10 mouse cellular contexts compared by ENCODE assay signal in the genomic region with DNA sequence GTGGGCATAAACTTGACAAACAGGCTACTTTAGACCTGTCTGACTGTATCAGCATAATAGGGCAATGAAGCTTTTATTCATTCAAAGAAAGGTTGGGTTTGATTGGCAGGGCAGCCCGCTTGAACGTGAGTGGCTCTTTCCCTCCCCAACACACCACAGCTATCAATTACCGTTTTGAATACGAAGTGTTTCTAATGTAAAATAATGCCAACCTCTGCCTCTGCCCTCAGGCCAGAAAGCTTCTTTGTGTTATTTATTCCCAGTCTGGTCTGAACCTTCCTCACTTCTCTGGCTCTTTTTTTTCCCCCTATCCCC.
DNase-seq lines count a peak whose midpoint lies in the region; ATAC-seq lines count a peak whose summit lies in the region.
"Had no signal": no experiment of that assay in that cellular context is flagged by ENCODE, and none has a peak within 500 bp of the region (broad histone marks: within the 10 kb centered on the region; RNA-seq: fewer than 3 reads in every experiment).

No protein-coding gene starts in this region.

- peak overlapping the region; percentile 39 for H3K4me2 ChIP-seq in embryonic facial prominence, embryonic 14.5 days (ENCODE audit: low read depth, low read length)
- peak overlapping the region; percentile 52 for H3K4me2 ChIP-seq in hindbrain, embryonic 16.5 days (ENCODE audit: low read length)

- 0 out of 2 replicates have a peak overlapping the region, but pooled peaks have one; percentile 9 for H3K4me3 ChIP-seq in embryonic facial prominence, embryonic 14.5 days (ENCODE audit: low read depth, low read length)
- H3K4me3 ChIP-seq in hindbrain, embryonic 16.5 days (ENCODE audit: low read length) = no peak overlapping the region; the same call in 1 of the 2 replicates

- intact Hi-C loops in left cerebral cortex, postnatal 36 days (cut with DNase I) = loop anchor here (5.0 kb wide), 1 partner anchor 211 kb away; no protein-coding TSS in a partner anchor

- 8% methylated on average over 4 of the region's 4 CpGs for WGBS in embryonic facial prominence, embryonic 14.5 days
- 2% methylated on average over 4 of the region's 4 CpGs for whole genome bisulfite sequencing in hindbrain, embryonic 16.5 days

- peak; percentile 26; the same call in 1 of the 2 replicates for ATAC-seq in embryonic facial prominence, embryonic 14.5 days (ENCODE audit: low read depth)
- ATAC-seq in hindbrain, embryonic 16.5 days = 0 out of 2 replicates have a peak, but pooled peaks have one; percentile 5
- ATAC-seq: liver, postnatal 0 days had no signal

- no peaks in the 10 kb centered on the region for H3K9me3 ChIP-seq in embryonic facial prominence, embryonic 14.5 days (ENCODE audit: control insufficient read depth, low read length)
- H3K9me3 ChIP-seq in hindbrain, embryonic 16.5 days (ENCODE audit: control insufficient read depth, low read length) = no peaks in the 10 kb centered on the region

- no peak overlapping the region for H3K9ac ChIP-seq in embryonic facial prominence, embryonic 14.5 days (ENCODE audit: low read depth, low read length)
- peak overlapping the region; percentile 42; the same call in 1 of the 2 replicates for H3K9ac ChIP-seq in hindbrain, embryonic 16.5 days (ENCODE audit: low read depth, low read length)
- H3K9ac ChIP-seq: liver, postnatal 0 days had no signal

- 0 out of 2 replicates have a peak, but pooled peaks cover 10% of the 10 kb centered on the region for H3K27me3 ChIP-seq in embryonic facial prominence, embryonic 14.5 days (replicated peaks; ENCODE audit: control insufficient read depth, insufficient read depth, low read length)
- no peaks in the 10 kb centered on the region for H3K27me3 ChIP-seq in hindbrain, embryonic 16.5 days (replicated peaks; ENCODE audit: control insufficient read depth, insufficient read depth, low read length)

- peak; percentile 27 for DNase-seq in embryo, embryonic 10 days (ENCODE audit: low spot score)
- no peak for DNase-seq in embryo, embryonic 9.5 days (ENCODE audit: extremely low spot score)
- no peak for DNase-seq in embryonic facial prominence, embryonic 14.5 days (ENCODE audit: low spot score)
- DNase-seq in neural tube, embryonic 10.5 days (ENCODE audit: extremely low spot score, low spot score) = peak; percentile 24
- no peak for DNase-seq in Muller cell, postnatal 12 days (ENCODE audit: inconsistent ontology term)
- no peak for DNase-seq in layer of hippocampus, postnatal 10 days (ENCODE audit: low spot score in 2 of 2)
- no peak for DNase-seq in left cerebral cortex, postnatal 36 days (ENCODE audit: low spot score in 2 of 2)
- DNase-seq: gastrocnemius, postnatal 14 days; liver, postnatal 0 days had no signal

- H3K36me3 ChIP-seq in embryonic facial prominence, embryonic 14.5 days (ENCODE audit: control insufficient read depth, insufficient read depth, low read length) = no peaks in the 10 kb centered on the region
- H3K36me3 ChIP-seq in hindbrain, embryonic 16.5 days (ENCODE audit: control insufficient read depth, insufficient read depth, low read length) = no peaks in the 10 kb centered on the region

- peaks cover 16% of the 10 kb centered on the region; the same call in 1 of the 2 replicates for H3K4me1 ChIP-seq in embryonic facial prominence, embryonic 14.5 days (ENCODE audit: control insufficient read depth, insufficient read depth, low read length)
- peaks cover 18% of the 10 kb centered on the region for H3K4me1 ChIP-seq in hindbrain, embryonic 16.5 days (ENCODE audit: control insufficient read depth, insufficient read depth, low read depth, low read length)

- H3K27ac ChIP-seq in embryonic facial prominence, embryonic 14.5 days (replicated peaks; ENCODE audit: low read depth, low read length) = no peak overlapping the region
- peak overlapping the region; percentile 2; the same call in 1 of the 2 replicates for H3K27ac ChIP-seq in hindbrain, embryonic 16.5 days (ENCODE audit: low read depth, low read length)

Comparison
In these comparisons a context has a peak if more than half of its experiments do, and no peak if none do; other contexts are left out.
1. DNase-seq: peak in embryo, embryonic 10 days (single experiment) and neural tube, embryonic 10.5 days (single experiment); none in embryo, embryonic 9.5 days (single experiment), embryonic facial prominence, embryonic 14.5 days (single experiment), Muller cell, postnatal 12 days (single experiment), layer of hippocampus, postnatal 10 days (0 of 2) and left cerebral cortex, postnatal 36 days (0 of 2).